25 mouse cellular contexts compared by ENCODE assay signal in the genomic region with DNA sequence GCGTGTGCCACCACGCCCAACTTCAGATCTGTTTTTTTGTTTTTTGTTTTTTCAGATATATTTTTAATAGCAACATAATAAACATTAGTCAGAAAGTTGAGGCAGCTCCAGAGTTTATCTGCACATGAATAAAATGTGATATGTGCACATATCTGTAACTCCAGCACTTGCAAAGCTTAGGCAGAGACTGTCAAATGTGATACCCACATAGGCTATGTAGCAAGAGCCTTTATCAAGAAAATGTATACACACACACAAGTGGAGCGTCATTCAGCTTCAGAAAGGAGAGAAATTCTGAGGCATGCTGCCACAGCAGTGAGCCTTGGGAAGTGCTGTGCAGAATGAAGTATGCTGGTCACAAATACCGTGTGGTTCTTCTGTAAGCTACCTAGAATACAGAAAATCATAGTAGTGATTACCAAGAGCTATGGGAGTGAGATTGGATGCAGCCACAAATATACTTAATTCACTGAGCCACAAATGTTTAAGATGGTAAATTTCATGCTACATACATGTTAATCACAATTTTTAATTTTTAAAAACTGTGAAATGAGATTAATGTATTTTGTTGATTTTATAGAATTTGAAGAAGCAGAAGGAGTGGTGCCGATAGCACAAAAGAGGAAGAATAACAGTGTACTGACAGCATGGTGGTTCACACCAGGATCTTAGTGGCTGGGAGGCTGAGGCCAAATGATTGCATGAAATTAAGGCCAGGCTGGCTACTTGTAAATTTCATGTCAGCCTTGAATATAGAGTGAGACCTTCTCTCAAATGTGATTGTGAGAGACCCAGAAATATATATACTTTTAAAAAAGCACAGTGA. TPM values are rescaled to one million over a fixed set of nuclear protein-coding genes. Genes with fewer than 3 reads are reported as not detected.
A peak's percentile ranks its signal among the peaks of the same experiment; 100 is the strongest.
DNase-seq lines count a peak whose midpoint lies in the region; ATAC-seq and TF ChIP-seq lines count a peak whose summit lies in the region.
"Had no signal": no experiment of that assay in that cellular context is flagged by ENCODE, and none has a peak within 500 bp of the region (broad histone marks: within the 10 kb centered on the region; RNA-seq: fewer than 3 reads in every experiment).

No protein-coding gene starts in this region.

- intact Hi-C loops in gastrocnemius, postnatal 14 days (cut with DNase I; ENCODE audit: low total_unique reads), result loop anchor here (2.0 kb wide), 1 partner anchor 53 kb away; no protein-coding TSS in a partner anchor

- peak; percentile 85 for DNase-seq in MEL (ENCODE audit: low read depth, low spot score)
- DNase-seq in MEL-GATA-1-ER (ENCODE audit: extremely low read depth, low read depth), result peak; percentile 65
- no peak for DNase-seq in gastrocnemius, postnatal 14 days
- no peak for DNase-seq in hindbrain, postnatal 0 days (ENCODE audit: low spot score)
- DNase-seq: adrenal gland, adult 2 months; adrenal gland, postnatal 10 days; adrenal gland, postnatal 25 days; cerebellum, adult 11-12 months; cerebellum, adult 2 months; cerebellum, adult 9-10 months; cerebellum, postnatal 10 days; cerebellum, postnatal 25 days; embryo, embryonic 11 days had no signal

- peak overlapping the region; percentile 46 for H3K27ac ChIP-seq in MEL (ENCODE audit: control insufficient read depth, low read depth, low read length)
- H3K27ac ChIP-seq in heart, embryonic 11.5 days (ENCODE audit: low read depth, low read length), result no peak overlapping the region
- no peak overlapping the region for H3K27ac ChIP-seq in hindbrain, postnatal 0 days
- H3K27ac ChIP-seq: embryonic facial prominence, embryonic 13.5 days; embryonic facial prominence, embryonic 15.5 days; forebrain, embryonic 10.5 days; forebrain, embryonic 12.5 days had no signal

- no peak for TF ChIP-seq RAD21 in MEL (IDR thresholded peaks at IDR 0.05; ENCODE audit: low read depth, low read length)

- H3K9me3 ChIP-seq in MEL (replicated peaks; ENCODE audit: insufficient read depth, low read length), result no peaks in the 10 kb centered on the region
- H3K9me3 ChIP-seq in heart, embryonic 11.5 days (replicated peaks; ENCODE audit: control insufficient read depth, low read length), result no peaks in the 10 kb centered on the region
- H3K9me3 ChIP-seq in hindbrain, postnatal 0 days (ENCODE audit: low read length), result no peaks in the 10 kb centered on the region
- H3K9me3 ChIP-seq: embryonic facial prominence, embryonic 13.5 days; embryonic facial prominence, embryonic 15.5 days; forebrain, embryonic 10.5 days; forebrain, embryonic 12.5 days had no signal

- peak overlapping the region in 1 of 2 experiments; percentile 8; a peak in 2 of 4 replicates for H3K4me3 ChIP-seq in MEL (ENCODE audit: control insufficient read depth in 1 of 2, insufficient read depth in 1 of 2, low read depth in 2 of 2, low read length in 2 of 2)
- no peak overlapping the region for H3K4me3 ChIP-seq in heart, embryonic 11.5 days (ENCODE audit: low read depth, low read length)
- H3K4me3 ChIP-seq in hindbrain, postnatal 0 days (ENCODE audit: low read length), result no peak overlapping the region
- H3K4me3 ChIP-seq: embryonic facial prominence, embryonic 13.5 days; embryonic facial prominence, embryonic 15.5 days; erythroblast, embryonic 14.5 days; forebrain, embryonic 10.5 days; forebrain, embryonic 12.5 days had no signal

- peak; percentile 73 to 79 for TF ChIP-seq EP300 in MEL (IDR thresholded peaks at IDR 0.05; ENCODE audit: low read depth in 1 of 2, low read length in 2 of 2)

- ATAC-seq in common myeloid progenitor, adult 5-6 weeks (replicated peaks; ENCODE audit: low read depth, poor library complexity, severe bottlenecking), result peak; percentile 65; the same call in 1 of the 2 replicates
- peak; percentile 77 for ATAC-seq in megakaryocyte progenitor cell, adult 5-6 weeks (replicated peaks; ENCODE audit: poor library complexity)
- ATAC-seq in heart, embryonic 11.5 days (replicated peaks; ENCODE audit: insufficient number of reproducible peaks, low FRiP score, low TSS enrichment), result no peak
- no peak for ATAC-seq in inflammation-experienced regulatory T-cells, adult 6 months
- ATAC-seq in hindbrain, postnatal 0 days, result no peak
- ATAC-seq: forebrain, embryonic 14.5 days; forebrain, embryonic 16.5 days had no signal

- TF ChIP-seq POLR2A in MEL (IDR thresholded peaks at IDR 0.05; ENCODE audit: control insufficient read depth in 1 of 2, insufficient read depth in 1 of 2, low read depth in 1 of 2, low read length in 2 of 2, poor library complexity in 1 of 2), result no peak

- H3K27me3 ChIP-seq in MEL (ENCODE audit: control insufficient read depth in 1 of 2, insufficient read depth in 2 of 2, low read length in 2 of 2), result no peaks in the 10 kb centered on the region
- H3K27me3 ChIP-seq in heart, embryonic 11.5 days (ENCODE audit: control insufficient read depth, insufficient read depth, low read length), result no peaks in the 10 kb centered on the region
- no peaks in the 10 kb centered on the region for H3K27me3 ChIP-seq in hindbrain, postnatal 0 days (ENCODE audit: insufficient read depth, low read length)
- H3K27me3 ChIP-seq: embryonic facial prominence, embryonic 13.5 days; embryonic facial prominence, embryonic 15.5 days; forebrain, embryonic 12.5 days had no signal

- H3K9ac ChIP-seq in MEL (ENCODE audit: control insufficient read depth, low read depth, low read length, poor library complexity, severe bottlenecking), result no peak overlapping the region
- no peak overlapping the region for H3K9ac ChIP-seq in heart, embryonic 11.5 days (ENCODE audit: low read depth, low read length)
- H3K9ac ChIP-seq in hindbrain, postnatal 0 days (replicated peaks; ENCODE audit: low read length), result no peak overlapping the region
- H3K9ac ChIP-seq: embryonic facial prominence, embryonic 13.5 days; embryonic facial prominence, embryonic 15.5 days; forebrain, embryonic 12.5 days had no signal

- 83% methylated on average over 5 of the region's 5 CpGs for WGBS in heart, embryonic 11.5 days (ENCODE audit: insufficient replicate concordance)
- WGBS in hindbrain, postnatal 0 days, result 88% methylated on average over 5 of the region's 5 CpGs

- no peak for TF ChIP-seq CTCF in MEL (IDR thresholded peaks at IDR 0.05 in 2 of 3, conservative IDR thresholded peaks at IDR 0.05 in 1 of 3; ENCODE audit: control insufficient read depth in 1 of 3, insufficient read depth in 1 of 3, low read depth in 2 of 3, low read length in 3 of 3, poor library complexity in 1 of 3, severe bottlenecking in 1 of 3)
- TF ChIP-seq CTCF in hindbrain, postnatal 0 days (IDR thresholded peaks at IDR 0.05; ENCODE audit: low read depth), result no peak

- peaks cover 3 to 10% of the 10 kb centered on the region in 2 experiments for H3K4me1 ChIP-seq in MEL (ENCODE audit: control insufficient read depth in 1 of 2, insufficient read depth in 2 of 2, low read length in 2 of 2)
- no peaks in the 10 kb centered on the region for H3K4me1 ChIP-seq in heart, embryonic 11.5 days (ENCODE audit: control insufficient read depth, insufficient read depth, low read length)
- no peaks in the 10 kb centered on the region for H3K4me1 ChIP-seq in hindbrain, postnatal 0 days (ENCODE audit: insufficient read depth, low read length)
- H3K4me1 ChIP-seq: embryonic facial prominence, embryonic 13.5 days; embryonic facial prominence, embryonic 15.5 days; forebrain, embryonic 10.5 days; forebrain, embryonic 12.5 days had no signal

- H3K79me2 ChIP-seq in MEL (ENCODE audit: control insufficient read depth, insufficient read depth, low read length, poor library complexity), result no peaks in the 10 kb centered on the region

- H3K36me3 ChIP-seq in MEL (ENCODE audit: control insufficient read depth in 1 of 2, insufficient read depth in 2 of 2, low read length in 2 of 2), result peaks cover 6 to 12% of the 10 kb centered on the region in 2 experiments
- no peaks in the 10 kb centered on the region for H3K36me3 ChIP-seq in heart, embryonic 11.5 days (ENCODE audit: control insufficient read depth, insufficient read depth, low read length)
- H3K36me3 ChIP-seq in hindbrain, postnatal 0 days (ENCODE audit: insufficient read depth, low read length), result peaks cover 5% of the 10 kb centered on the region; the same call in 1 of the 2 replicates

- no peak overlapping the region for H3K4me2 ChIP-seq in heart, embryonic 11.5 days
- no peak overlapping the region for H3K4me2 ChIP-seq in hindbrain, postnatal 0 days (ENCODE audit: low read depth, low read length)
- H3K4me2 ChIP-seq: embryonic facial prominence, embryonic 13.5 days; embryonic facial prominence, embryonic 15.5 days; forebrain, embryonic 12.5 days had no signal

TF ChIP-seq in MEL, 35 proteins besides CTCF, POLR2A, EP300 and RAD21 (continues in another document):
- peak; percentile 56; the same call in 1 of the 2 replicates for TF ChIP-seq MAX (IDR thresholded peaks at IDR 0.05; ENCODE audit: low read length)
- TF ChIP-seq GATA1 (IDR thresholded peaks at IDR 0.05; ENCODE audit: low read depth, low read length), result peak; percentile 77
- peak; percentile 80 for TF ChIP-seq TCF12 (IDR thresholded peaks at IDR 0.05; ENCODE audit: low read depth, low read length)

RNA-seq across cellular contexts. Expression of gene Tbc1d9b, which starts 49.6 kb away (rescaled TPM):
- total RNA-seq in MEL (2012; rRNA removed), result 17.7 and 18.6 TPM in 2 replicates
- 10 to 100 TPM in 1 of 2 experiments, not detected in 1; 32.5 TPM for polyA plus RNA-seq in MEL (2012; ENCODE audit: insufficient read depth in 1 of 2, insufficient read length in 2 of 2, low read depth in 1 of 2, low replicate concordance in 2 of 2, missing spikeins in 1 of 2)
- 55.6 and 56.0 TPM in 2 replicates for total RNA-seq in common myeloid progenitor, adult 5-6 weeks (2017)
- total RNA-seq in megakaryocyte progenitor cell, adult 5-6 weeks (2015), result 38.6 and 41.5 TPM in 2 replicates
- 78.6 and 91.2 TPM in 2 replicates for total RNA-seq in megakaryocyte progenitor cell, adult 5-6 weeks (2017)
- 20.7 and 27.3 TPM in 2 replicates for polyA plus RNA-seq in heart, embryonic 11.5 days (2014; fragmentation: Nextera tagmentation; extraction: Ambion mirVana)
- total RNA-seq in gastrocnemius, postnatal 14 days (2021), result 10 to 100 TPM; 22.7 to 23.4 TPM
- 10 to 100 TPM; 18.4 to 23.5 (median 20.9) TPM for polyA plus RNA-seq in inflammation-experienced regulatory T-cells, adult 6 months (2017; shearing (Covaris generic))
- 62.4 and 62.6 TPM in 2 replicates for total RNA-seq in hindbrain, postnatal 0 days (2014; rRNA removed)
- 32.1 and 33.5 TPM in 2 replicates for polyA plus RNA-seq in hindbrain, postnatal 0 days (2015; fragmentation: Nextera tagmentation; extraction: Ambion mirVana)

RNA-seq across cellular contexts. Expression of gene Rnf130, which starts 56.4 kb away (rescaled TPM):
- 78.2 and 81.1 TPM in 2 replicates for total RNA-seq in MEL (2012; rRNA removed)
- 100 to 1,000 TPM in 1 of 2 experiments, 10 to 100 TPM in 1; 59.5 to 507 TPM for polyA plus RNA-seq in MEL (2012; ENCODE audit: insufficient read depth in 1 of 2, insufficient read length in 2 of 2, low read depth in 1 of 2, low replicate concordance in 2 of 2, missing spikeins in 1 of 2)
- 226 and 240 TPM in 2 replicates for total RNA-seq in common myeloid progenitor, adult 5-6 weeks (2017)
- 256 and 262 TPM in 2 replicates for total RNA-seq in megakaryocyte progenitor cell, adult 5-6 weeks (2015)
- 224 and 237 TPM in 2 replicates for total RNA-seq in megakaryocyte progenitor cell, adult 5-6 weeks (2017)
- 30.3 and 35.2 TPM in 2 replicates for polyA plus RNA-seq in heart, embryonic 11.5 days (2014; fragmentation: Nextera tagmentation; extraction: Ambion mirVana)
- total RNA-seq in gastrocnemius, postnatal 14 days (2021), result 10 to 100 TPM; 31.2 to 33.2 TPM
- polyA plus RNA-seq in inflammation-experienced regulatory T-cells, adult 6 months (2017; shearing (Covaris generic)), result 1 to 10 TPM; 1.1 to 4.2 (median 3.5) TPM
- 71.6 and 73.2 TPM in 2 replicates for total RNA-seq in hindbrain, postnatal 0 days (2014; rRNA removed)
- 60.6 and 64.7 TPM in 2 replicates for polyA plus RNA-seq in hindbrain, postnatal 0 days (2015; fragmentation: Nextera tagmentation; extraction: Ambion mirVana)
- polyA plus RNA-seq: C2C12 had no signal

Comparison
In these comparisons a context has a peak if more than half of its experiments do, and no peak if none do; other contexts are left out.
1. DNase-seq: peak in MEL (single experiment) and MEL-GATA-1-ER (single experiment); none in gastrocnemius, postnatal 14 days (single experiment) and hindbrain, postnatal 0 days (single experiment).
2. ATAC-seq: peak in common myeloid progenitor, adult 5-6 weeks (single experiment) and megakaryocyte progenitor cell, adult 5-6 weeks (single experiment); none in heart, embryonic 11.5 days (single experiment), inflammation-experienced regulatory T-cells, adult 6 months (single experiment) and hindbrain, postnatal 0 days (single experiment).